Mouse (Mus musculus) heart, adult 11 months (tissue): Measurements from ENCODE around the gene Irf3.
A peak's percentile ranks its signal among the peaks of the same experiment; 100 is the strongest.

Experiments used
- DNase-seq: peaks from one replicate; pipeline ENCODE4 v3.0.0; 2022

Gene Irf3

GRCm38 (mm10) chr7:44997231-44997939, at the start of gene Irf3:
TSS of gene Irf3 (plus strand) at chr7:44997648.
- peak; percentile 99 for DNase-seq

GRCm38 (mm10) chr7:44949922-44950321, 47.5 kb upstream of the Irf3 start:
- DNase-seq, result peak; percentile 66

GRCm38 (mm10) chr7:44951960-44952359, 45.5 kb upstream of the Irf3 start:
- DNase-seq, result peak; percentile 98

GRCm38 (mm10) chr7:44952611-44953306, 44.7 kb upstream of the Irf3 start:
- DNase-seq, result peak; percentile 100

- DNase-seq, result peak; percentile 91
Observed at GRCm38 (mm10) chr7:44953561-44953960, 43.9 kb upstream of the Irf3 start.

- peak; percentile 90 for DNase-seq
Observed at GRCm38 (mm10) chr7:44954091-44954885, 43.2 kb upstream of the Irf3 start.

- DNase-seq, result no peak
Observed at GRCm38 (mm10) chr7:44955628-44956027, 41.8 kb upstream of the Irf3 start.

GRCm38 (mm10) chr7:44956266-44956665, 41.2 kb upstream of the Irf3 start:
- peak; percentile 83 for DNase-seq

- peak; percentile 99 for DNase-seq
Observed at GRCm38 (mm10) chr7:44957183-44957835, 40.1 kb upstream of the Irf3 start.

- DNase-seq, result no peak
Observed at GRCm38 (mm10) chr7:44958208-44958607, 39.2 kb upstream of the Irf3 start.

GRCm38 (mm10) chr7:44959281-44959680, 38.2 kb upstream of the Irf3 start:
- peak; percentile 93 for DNase-seq

GRCm38 (mm10) chr7:44959874-44960511, 37.5 kb upstream of the Irf3 start:
- peak; percentile 91 for DNase-seq

- peak; percentile 92 for DNase-seq
Observed at GRCm38 (mm10) chr7:44960512-44960910, 36.9 kb upstream of the Irf3 start.

- no peak for DNase-seq
Observed at GRCm38 (mm10) chr7:44962337-44962736, 35.1 kb upstream of the Irf3 start.

- DNase-seq, result no peak
Observed at GRCm38 (mm10) chr7:44962831-44963230, 34.6 kb upstream of the Irf3 start.

GRCm38 (mm10) chr7:44964990-44965389, 32.5 kb upstream of the Irf3 start:
- peak; percentile 92 for DNase-seq

GRCm38 (mm10) chr7:44965975-44966374, 31.5 kb upstream of the Irf3 start:
- DNase-seq, result no peak

- DNase-seq, result no peak
Observed at GRCm38 (mm10) chr7:44966638-44967037, 30.8 kb upstream of the Irf3 start.

- DNase-seq, result peak; percentile 99
Observed at GRCm38 (mm10) chr7:44970231-44970691, 27.2 kb upstream of the Irf3 start.

GRCm38 (mm10) chr7:44971142-44971541, 26.3 kb upstream of the Irf3 start:
- peak; percentile 91 for DNase-seq

GRCm38 (mm10) chr7:44973415-44974130, 23.9 kb upstream of the Irf3 start:
- DNase-seq, result peak; percentile 93
